Mouse (Mus musculus) monocyte, adult 5-6 weeks (primary cell): ENCODE results near the gene Sfpq. TPM values are rescaled to one million over a fixed set of nuclear protein-coding genes. Genes with fewer than 3 reads are reported as not detected.
"Not testable (repeated sequence)": the region's sequence is repeated elsewhere in the genome, so short reads cannot be mapped to it uniquely, and the experiment has no call there.

Experiments
- ATAC-seq: fragments of 153-309, 156-312 bp; replicated peaks from 2 replicates; pipeline ENCODE4 v1.8.0; 2017; ENCODE audit warnings: mild to moderate bottlenecking; ENCODE audit not compliant: low TSS enrichment, insufficient number of reproducible peaks, severe bottlenecking, poor library complexity, low FRiP score
- total RNA-seq: library from RNA; stranded (forward); fragments of 200-1000, 200-491, 200-594 nt; gene quantifications from 3 replicates; pipeline ENCODE4 v1.2.3, GENCODE M21; 2017

Sfpq gene
- 642 to 909 TPM (median 707 TPM) in 3 replicates for total RNA-seq

DNA sequence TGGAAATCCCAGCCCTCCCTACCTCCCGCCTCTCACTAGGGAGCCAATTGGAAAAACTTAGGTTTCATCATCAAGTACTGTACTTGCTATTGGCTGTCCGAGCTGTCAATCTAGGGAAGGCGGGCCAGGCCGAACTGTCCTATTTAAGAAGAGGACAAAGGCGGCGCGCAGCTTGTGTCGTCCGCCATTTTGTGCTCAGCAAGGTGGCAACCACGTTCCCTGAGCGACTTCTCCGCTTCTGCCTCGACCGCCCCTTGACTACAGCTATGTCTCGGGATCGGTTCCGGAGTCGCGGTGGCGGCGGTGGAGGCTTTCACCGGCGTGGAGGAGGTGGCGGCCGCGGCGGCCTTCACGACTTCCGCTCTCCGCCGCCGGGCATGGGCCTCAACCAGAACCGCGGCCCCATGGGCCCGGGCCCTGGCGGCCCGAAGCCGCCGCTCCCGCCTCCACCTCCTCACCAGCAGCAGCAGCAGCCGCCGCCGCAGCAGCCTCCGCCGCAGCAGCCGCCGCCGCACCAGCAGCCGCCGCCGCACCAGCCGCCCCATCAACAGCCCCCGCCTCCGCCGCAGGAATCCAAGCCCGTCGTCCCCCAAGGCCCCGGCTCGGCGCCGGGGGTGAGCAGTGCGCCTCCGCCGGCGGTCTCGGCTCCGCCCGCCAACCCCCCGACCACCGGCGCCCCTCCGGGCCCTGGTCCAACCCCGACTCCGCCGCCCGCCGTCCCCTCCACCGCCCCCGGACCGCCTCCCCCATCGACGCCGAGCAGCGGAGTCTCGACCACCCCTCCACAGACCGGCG lies at the start of gene Sfpq:
TSS of gene Sfpq (plus strand) at position 174 of the 795 bp plus-strand sequence.
- peak; percentile 91 for ATAC-seq

DNA sequence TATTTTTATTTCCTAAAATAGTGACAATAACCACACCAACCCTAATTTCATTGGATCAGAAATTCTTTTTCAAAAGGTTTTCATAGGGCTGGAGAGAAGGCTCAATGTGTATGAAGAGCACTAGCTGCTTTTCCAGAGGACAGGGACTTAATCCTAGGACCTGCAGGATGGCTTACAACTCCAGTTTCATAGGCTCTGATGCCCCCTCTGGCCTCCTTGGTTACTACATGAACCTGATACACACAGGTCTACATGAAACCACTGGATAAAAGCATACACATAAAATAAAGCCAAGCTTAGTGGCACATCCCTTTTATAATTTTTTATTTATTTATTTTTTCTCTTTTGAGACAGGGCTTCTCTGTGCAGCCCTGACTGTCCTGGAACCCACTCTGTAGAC lies 43.7 kb upstream of the Sfpq start:
- ATAC-seq: no peak

- ATAC-seq: no peak
These were observed 42.4 kb upstream of the Sfpq start for GRCm38 (mm10) chr4:126978706-126979105.

DNA sequence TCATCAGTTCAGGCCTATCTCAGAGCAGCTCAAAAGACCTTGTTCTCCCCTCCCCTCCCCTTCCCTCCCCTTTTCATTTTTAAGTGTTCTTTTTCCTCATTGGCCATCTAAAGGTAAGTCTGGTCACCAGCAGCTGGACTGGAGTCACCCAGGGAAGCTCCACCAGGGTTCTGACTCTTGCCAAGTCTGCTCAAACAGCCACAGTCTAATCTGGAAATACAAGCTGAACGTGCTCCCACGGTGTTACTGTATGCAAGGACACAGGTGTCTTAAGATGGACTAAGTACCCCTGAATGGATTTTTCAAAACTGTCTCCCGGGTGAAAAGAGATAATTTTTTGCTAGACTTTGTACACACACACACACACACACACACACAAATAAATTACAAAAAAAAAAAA lies 37.8 kb upstream of the Sfpq start:
- no peak for ATAC-seq

DNA sequence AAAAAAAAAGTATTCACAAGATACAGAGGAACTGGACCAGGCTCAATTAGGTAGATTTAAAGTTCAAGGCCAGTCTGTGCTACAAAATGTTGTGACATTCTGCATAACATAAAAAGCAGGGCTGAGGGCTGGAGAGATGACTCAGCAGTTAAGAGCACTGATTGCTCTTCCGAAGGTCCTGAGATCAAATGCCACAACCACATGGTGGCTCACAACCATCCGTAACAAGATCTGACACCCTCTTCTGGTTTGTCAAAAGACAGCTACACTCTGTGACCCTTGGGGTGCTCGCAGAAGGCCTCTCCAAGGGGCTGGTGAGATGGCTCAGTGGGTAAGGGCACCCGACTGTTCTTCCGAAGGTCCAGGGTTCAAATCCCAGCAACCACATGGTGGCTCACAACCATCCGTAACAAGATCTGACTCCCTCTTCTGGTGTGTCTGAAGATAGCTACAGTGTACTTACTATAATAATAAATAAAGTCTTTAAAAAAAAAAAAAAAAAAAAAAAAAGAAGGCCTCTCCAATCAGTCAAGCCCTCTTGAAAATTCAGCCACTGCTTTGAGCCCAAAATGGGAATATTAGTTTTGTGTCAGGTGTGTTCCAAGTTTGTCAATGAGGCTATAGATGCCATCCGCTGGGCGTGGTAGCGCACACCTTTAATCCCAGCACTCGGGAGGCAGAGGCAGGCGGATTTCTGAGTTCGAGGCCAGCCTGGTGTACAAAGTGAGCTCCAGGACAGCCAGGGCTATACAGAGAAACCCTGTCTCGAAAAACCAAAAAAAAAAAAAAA lies 37.2 kb upstream of the Sfpq start:
- ATAC-seq: not testable (repeated sequence)

- ATAC-seq: no peak
These were observed 34.4 kb upstream of the Sfpq start for GRCm38 (mm10) chr4:126986768-126987167.

DNA sequence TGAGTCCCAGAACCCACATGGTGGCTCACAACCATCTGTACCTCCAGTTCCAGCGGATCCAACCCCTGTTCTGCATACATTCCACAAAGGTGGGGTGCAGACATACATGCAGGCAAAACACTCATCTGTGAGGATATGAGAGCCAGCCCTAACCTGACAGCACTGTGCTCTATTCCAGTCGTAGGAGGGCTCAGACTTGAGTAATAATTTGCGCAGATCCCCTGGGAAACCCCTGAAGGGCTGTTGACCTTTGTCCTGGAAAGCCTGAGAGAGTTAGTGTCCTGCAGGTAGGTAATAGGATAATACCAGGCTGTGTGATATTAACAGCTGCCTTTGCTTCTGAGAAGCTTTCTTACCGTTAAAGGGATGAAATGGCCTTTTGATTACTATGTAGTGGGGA lies 32.6 kb upstream of the Sfpq start:
- ATAC-seq: no peak

DNA sequence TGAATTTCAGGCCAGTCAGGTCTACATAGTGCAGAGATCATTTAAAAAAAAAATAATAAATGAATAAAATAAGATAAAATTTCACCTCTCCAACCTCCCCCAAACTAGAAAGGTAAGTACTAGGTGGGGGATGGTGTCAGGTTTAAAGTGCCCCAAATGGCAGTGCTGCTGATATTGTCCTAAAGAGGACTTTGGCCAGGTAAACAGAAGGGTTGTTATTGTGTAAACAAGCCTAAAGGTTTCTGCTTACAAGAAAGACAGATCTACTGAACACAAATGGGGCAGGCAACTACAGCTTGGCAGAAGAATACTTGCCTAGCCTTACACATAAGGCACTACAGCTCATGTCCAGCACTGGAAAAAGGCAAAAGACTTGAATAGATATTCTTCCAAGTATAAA lies 30.6 kb upstream of the Sfpq start:
- ATAC-seq: no peak

GRCm38 (mm10) chr4:126992356-126992755 lies 28.8 kb upstream of the Sfpq start:
- ATAC-seq: peak; percentile 59

DNA sequence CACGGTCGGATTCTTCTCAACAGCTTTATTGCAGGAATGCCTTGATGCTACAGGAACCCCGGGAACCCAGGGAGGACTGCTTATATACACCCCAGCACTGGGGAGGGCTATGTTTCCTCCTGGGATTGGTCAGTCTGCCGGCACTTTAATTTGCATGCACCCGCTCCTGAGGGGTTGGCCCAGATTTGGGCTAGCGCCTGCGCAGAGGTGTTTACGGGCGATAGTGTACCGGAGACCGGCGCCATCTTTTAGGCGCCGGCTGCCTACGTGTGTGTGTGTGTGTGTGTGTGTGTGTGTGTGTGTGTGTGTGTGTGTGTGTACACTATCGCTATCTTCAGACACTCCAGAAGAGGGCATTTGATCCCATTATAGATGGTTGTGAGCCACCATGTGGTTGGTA lies 21.8 kb upstream of the Sfpq start:
- ATAC-seq: not testable (repeated sequence)

DNA sequence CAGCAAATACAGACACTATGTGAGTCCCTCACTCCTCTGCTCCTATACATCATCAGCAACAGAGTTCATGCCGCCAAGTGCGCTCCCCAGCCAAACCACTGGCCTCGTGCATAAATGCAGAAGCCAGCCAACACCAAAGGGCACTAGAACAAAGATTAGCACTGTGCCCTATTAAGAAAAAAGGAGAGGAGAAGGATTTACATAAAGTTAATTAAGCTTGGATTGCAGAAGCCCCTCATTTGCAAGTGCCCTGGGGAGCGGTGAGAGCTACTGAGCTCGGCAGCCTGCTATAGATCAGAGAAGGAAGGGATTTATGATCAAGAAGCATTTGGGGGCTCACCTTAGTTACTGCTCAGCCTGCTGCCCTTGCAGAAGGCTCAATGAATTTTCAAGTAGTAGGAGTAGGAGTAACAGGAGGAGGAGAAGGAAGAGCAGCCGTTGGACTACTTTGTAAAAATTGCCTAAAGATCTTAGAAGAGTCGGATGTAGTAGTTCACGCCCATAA lies 20.5 kb upstream of the Sfpq start:
- no peak for ATAC-seq

- no peak for ATAC-seq
These were observed 16.7 kb upstream of the Sfpq start for GRCm38 (mm10) chr4:127004384-127004783.

DNA sequence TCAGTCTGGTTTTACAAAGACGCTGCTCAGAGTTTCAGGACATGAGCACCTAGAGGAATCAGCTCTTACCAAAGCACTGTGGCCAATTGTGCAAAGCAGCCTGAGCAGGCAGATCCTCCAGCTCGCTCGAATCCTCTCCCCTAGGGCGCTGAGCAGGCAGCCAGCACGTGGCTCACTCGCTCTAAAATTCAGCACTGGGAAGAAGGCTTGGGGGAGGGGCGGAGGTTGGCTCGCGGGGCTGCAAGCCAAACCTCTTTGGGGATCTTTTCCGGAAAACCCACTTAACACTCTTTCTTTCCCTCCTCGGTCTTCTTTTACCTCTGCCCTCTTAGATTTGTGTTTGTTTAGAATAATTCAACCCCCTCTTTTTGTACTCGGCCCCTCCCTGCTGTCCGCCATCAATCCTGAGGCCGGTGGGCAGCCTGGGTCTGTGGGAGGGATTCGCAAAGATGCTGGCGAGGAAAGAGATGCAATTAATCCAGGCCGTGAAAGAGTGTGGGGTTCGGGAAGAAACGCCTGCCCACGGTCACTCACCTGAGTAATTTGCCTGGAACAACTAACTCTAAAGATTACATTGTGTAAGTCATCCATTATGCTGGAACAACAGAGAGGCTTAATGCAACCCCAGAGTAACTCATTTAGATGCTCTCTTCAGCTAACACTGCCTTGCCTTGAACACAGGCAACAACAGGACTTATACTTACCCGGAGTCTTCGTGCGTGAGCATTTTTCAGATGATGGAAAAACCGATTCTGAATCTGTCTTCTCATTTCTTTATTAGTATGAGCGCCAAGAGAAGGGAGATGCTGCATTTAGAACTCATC lies 15.8 kb upstream of the Sfpq start:
- no peak for ATAC-seq

- peak; percentile 99 for ATAC-seq
These were observed 5.7 kb upstream of the Sfpq start for GRCm38 (mm10) chr4:127015294-127015993.

- ATAC-seq: no peak
These were observed 4.8 kb upstream of the Sfpq start for GRCm38 (mm10) chr4:127016366-127016765.

DNA sequence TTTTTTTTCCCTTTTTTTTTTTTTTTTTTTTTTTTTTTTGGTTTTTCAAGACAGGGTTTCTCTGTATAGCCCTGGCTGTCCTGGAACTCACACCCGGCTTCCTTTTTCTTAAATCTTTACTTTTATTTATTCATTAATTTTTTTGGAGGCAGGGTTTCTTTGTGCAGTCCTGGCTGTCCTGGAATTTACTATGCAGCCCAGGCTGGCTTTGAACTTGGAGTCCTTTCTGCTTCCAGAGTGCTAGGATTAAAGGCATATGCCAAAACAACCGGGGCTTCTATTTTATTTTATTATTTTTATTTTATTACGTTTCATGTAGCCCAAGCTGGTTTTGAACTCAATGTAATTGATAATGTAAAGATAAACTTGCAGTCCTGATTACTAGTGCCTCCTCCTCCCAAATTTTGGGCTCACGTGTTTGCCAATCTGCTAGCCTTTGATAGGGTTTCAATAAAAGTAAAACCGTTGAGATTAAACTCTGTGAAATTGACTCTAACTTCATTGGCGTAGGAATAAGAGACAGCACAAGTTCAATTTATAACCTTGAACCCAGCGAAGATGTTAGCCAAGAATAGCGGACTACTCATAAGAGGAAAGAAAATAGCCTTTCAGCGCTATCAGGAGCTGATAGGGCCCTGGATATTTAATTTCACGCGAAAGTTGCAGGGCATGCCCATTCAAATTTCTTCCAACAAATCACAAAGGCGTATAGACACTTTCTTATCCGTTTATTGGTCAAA lies 543 bp upstream of the Sfpq start:
- no peak for ATAC-seq

- peak; percentile 54 for ATAC-seq
These were observed 984 bp downstream of the Sfpq start for GRCm38 (mm10) chr4:127021989-127022626.
